Comparison of ENCODE assay signal across 14 mouse cellular contexts in the genomic region with DNA sequence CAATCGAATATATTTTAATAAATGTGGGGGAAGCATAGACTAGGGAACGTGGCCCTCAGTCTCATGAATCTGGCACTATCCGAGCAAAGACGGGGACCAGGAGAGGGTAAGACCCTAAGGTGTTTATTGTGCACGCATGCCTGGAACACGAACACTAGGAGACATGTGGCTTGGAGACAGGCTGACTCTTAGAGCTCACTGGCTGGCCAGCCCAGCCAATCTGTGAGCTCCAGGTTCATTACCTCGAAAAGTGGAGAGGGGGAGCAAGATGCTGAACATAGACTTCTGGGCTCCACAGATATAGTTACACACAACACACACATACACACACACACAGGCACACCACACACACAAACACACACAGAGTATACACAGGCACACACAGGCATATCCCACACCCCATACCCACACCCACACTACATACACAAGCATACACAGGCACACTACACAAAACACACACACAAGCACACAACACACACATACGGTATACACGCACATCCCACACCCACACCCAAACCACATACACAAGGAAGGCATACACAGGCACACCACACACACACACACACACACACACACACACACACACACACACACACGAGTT. TPM values are rescaled to one million over a fixed set of nuclear protein-coding genes. Genes with fewer than 3 reads are reported as not detected.
DNase-seq lines count a peak whose midpoint lies in the region; ATAC-seq lines count a peak whose summit lies in the region.
"Had no signal": no experiment of that assay in that cellular context is flagged by ENCODE, and none has a peak within 500 bp of the region (broad histone marks: within the 10 kb centered on the region; RNA-seq: fewer than 3 reads in every experiment).

No protein-coding gene starts in this region.

- H3K27ac ChIP-seq in forebrain, embryonic 15.5 days (replicated peaks), result 0 out of 2 replicates have a peak overlapping the region, but pooled peaks have one; percentile 5
- no peak overlapping the region for H3K27ac ChIP-seq in forebrain, embryonic 16.5 days (ENCODE audit: low read length)
- H3K27ac ChIP-seq in hindbrain, embryonic 15.5 days (replicated peaks), result peak overlapping the region; percentile 30; the same call in 1 of the 2 replicates
- H3K27ac ChIP-seq in hindbrain, embryonic 11.5 days (ENCODE audit: low read depth, low read length), result no peak overlapping the region
- peak overlapping the region; percentile 76 for H3K27ac ChIP-seq in limb, embryonic 12.5 days
- H3K27ac ChIP-seq: limb, embryonic 15.5 days had no signal

- WGBS in forebrain, embryonic 15.5 days, result 84% methylated on average over 10 of the region's 10 CpGs
- 83% methylated on average over 10 of the region's 10 CpGs for WGBS in forebrain, embryonic 16.5 days
- WGBS in hindbrain, embryonic 15.5 days, result 78% methylated on average over 10 of the region's 10 CpGs
- 88% methylated on average over 10 of the region's 10 CpGs for WGBS in hindbrain, embryonic 11.5 days
- WGBS in limb, embryonic 12.5 days, result 58% methylated on average over 10 of the region's 10 CpGs

- no peaks in the 10 kb centered on the region for H3K9me3 ChIP-seq in forebrain, embryonic 15.5 days
- H3K9me3 ChIP-seq in forebrain, embryonic 16.5 days (ENCODE audit: control insufficient read depth, low read length), result no peaks in the 10 kb centered on the region
- H3K9me3 ChIP-seq in hindbrain, embryonic 15.5 days, result no peaks in the 10 kb centered on the region
- H3K9me3 ChIP-seq in hindbrain, embryonic 11.5 days (ENCODE audit: control insufficient read depth, low read length), result no peaks in the 10 kb centered on the region
- H3K9me3 ChIP-seq in limb, embryonic 12.5 days, result no peaks in the 10 kb centered on the region
- H3K9me3 ChIP-seq: limb, embryonic 15.5 days had no signal

- no peak overlapping the region for H3K4me3 ChIP-seq in forebrain, embryonic 15.5 days
- H3K4me3 ChIP-seq in forebrain, embryonic 16.5 days (replicated peaks; ENCODE audit: low read length), result no peak overlapping the region
- H3K4me3 ChIP-seq in hindbrain, embryonic 15.5 days, result no peak overlapping the region
- H3K4me3 ChIP-seq in hindbrain, embryonic 11.5 days (ENCODE audit: low read depth, low read length), result no peak overlapping the region
- H3K4me3 ChIP-seq in limb, embryonic 12.5 days (replicated peaks), result no peak overlapping the region
- H3K4me3 ChIP-seq: erythroblast, embryonic 14.5 days; limb, embryonic 15.5 days had no signal

- no peak for DNase-seq in hindbrain, embryonic 11.5 days (ENCODE audit: low spot score)
- DNase-seq in cerebellum, postnatal 25 days, result peak; percentile 32 to 38
- DNase-seq in lung, postnatal 36 days, result no peak
- DNase-seq: adrenal gland, adult 2 months; kidney, adult 2 months; lung, postnatal 10 days; thymus, postnatal 14 days had no signal

- ATAC-seq in forebrain, embryonic 15.5 days (replicated peaks), result no peak
- no peak for ATAC-seq in forebrain, embryonic 16.5 days
- ATAC-seq in hindbrain, embryonic 15.5 days (ENCODE audit: low FRiP score, low read depth), result peak; percentile 68; the same call in 1 of the 2 replicates
- ATAC-seq in hindbrain, embryonic 11.5 days (ENCODE audit: low FRiP score), result no peak
- ATAC-seq in limb, embryonic 12.5 days (ENCODE audit: insufficient number of reproducible peaks, insufficient read depth, low FRiP score, low TSS enrichment, low read depth), result peak; percentile 86
- ATAC-seq in activated CD4-positive, CD25-positive, alpha-beta regulatory T cell, adult 4 months, result no peak

- H3K4me1 ChIP-seq in forebrain, embryonic 15.5 days, result 0 out of 2 replicates have a peak, but pooled peaks cover 11% of the 10 kb centered on the region
- 0 out of 2 replicates have a peak, but pooled peaks cover 4% of the 10 kb centered on the region for H3K4me1 ChIP-seq in forebrain, embryonic 16.5 days (replicated peaks; ENCODE audit: control insufficient read depth, insufficient read depth, low read length)
- peaks cover 17% of the 10 kb centered on the region for H3K4me1 ChIP-seq in hindbrain, embryonic 15.5 days (replicated peaks)
- no peaks in the 10 kb centered on the region for H3K4me1 ChIP-seq in hindbrain, embryonic 11.5 days (replicated peaks; ENCODE audit: control insufficient read depth, insufficient read depth, low read length)
- H3K4me1 ChIP-seq in limb, embryonic 12.5 days (replicated peaks), result peaks cover 10% of the 10 kb centered on the region

- no peak overlapping the region for H3K4me2 ChIP-seq in forebrain, embryonic 15.5 days (replicated peaks)
- H3K4me2 ChIP-seq in forebrain, embryonic 16.5 days (ENCODE audit: low read length), result no peak overlapping the region
- no peak overlapping the region for H3K4me2 ChIP-seq in hindbrain, embryonic 15.5 days
- no peak overlapping the region for H3K4me2 ChIP-seq in hindbrain, embryonic 11.5 days (replicated peaks; ENCODE audit: low read depth, low read length)
- H3K4me2 ChIP-seq in limb, embryonic 12.5 days, result peak overlapping the region; percentile 13; the same call in 1 of the 2 replicates
- H3K4me2 ChIP-seq: limb, embryonic 15.5 days had no signal

- H3K9ac ChIP-seq in forebrain, embryonic 15.5 days (replicated peaks), result no peak overlapping the region
- no peak overlapping the region for H3K9ac ChIP-seq in forebrain, embryonic 16.5 days (replicated peaks; ENCODE audit: low read depth, low read length)
- H3K9ac ChIP-seq in hindbrain, embryonic 15.5 days, result no peak overlapping the region
- no peak overlapping the region for H3K9ac ChIP-seq in hindbrain, embryonic 11.5 days (ENCODE audit: low read depth, low read length)
- H3K9ac ChIP-seq in limb, embryonic 12.5 days (replicated peaks), result no peak overlapping the region
- H3K9ac ChIP-seq: limb, embryonic 15.5 days had no signal

- H3K36me3 ChIP-seq in forebrain, embryonic 15.5 days, result no peaks in the 10 kb centered on the region
- no peaks in the 10 kb centered on the region for H3K36me3 ChIP-seq in forebrain, embryonic 16.5 days (ENCODE audit: control insufficient read depth, insufficient read depth)
- no peaks in the 10 kb centered on the region for H3K36me3 ChIP-seq in hindbrain, embryonic 15.5 days
- H3K36me3 ChIP-seq in hindbrain, embryonic 11.5 days (ENCODE audit: control insufficient read depth, insufficient read depth, low read length), result 0 out of 2 replicates have a peak, but pooled peaks cover 2% of the 10 kb centered on the region
- H3K36me3 ChIP-seq in limb, embryonic 12.5 days, result peaks cover 13% of the 10 kb centered on the region
- H3K36me3 ChIP-seq: limb, embryonic 15.5 days had no signal

- H3K27me3 ChIP-seq in forebrain, embryonic 15.5 days, result no peaks in the 10 kb centered on the region
- no peaks in the 10 kb centered on the region for H3K27me3 ChIP-seq in forebrain, embryonic 16.5 days (replicated peaks; ENCODE audit: control insufficient read depth, insufficient read depth, low read length)
- H3K27me3 ChIP-seq in hindbrain, embryonic 15.5 days, result no peaks in the 10 kb centered on the region
- H3K27me3 ChIP-seq in hindbrain, embryonic 11.5 days (ENCODE audit: control insufficient read depth, insufficient read depth, low read length), result no peaks in the 10 kb centered on the region
- no peaks in the 10 kb centered on the region for H3K27me3 ChIP-seq in limb, embryonic 12.5 days
- H3K27me3 ChIP-seq: limb, embryonic 15.5 days had no signal

RNA-seq across cellular contexts. Expression of a gene that starts 52.0 kb away (rescaled TPM):
- 35.0 and 40.0 TPM in 2 replicates for polyA plus RNA-seq in forebrain, embryonic 15.5 days (2015; fragmentation: Nextera tagmentation; extraction: Ambion mirVana)
- 40.4 and 41.5 TPM in 2 replicates for polyA plus RNA-seq in forebrain, embryonic 16.5 days (2015; fragmentation: Nextera tagmentation; extraction: Ambion mirVana)
- 35.1 and 37.7 TPM in 2 replicates for polyA plus RNA-seq in hindbrain, embryonic 15.5 days (2015; fragmentation: Nextera tagmentation; extraction: Ambion mirVana)
- 32.9 and 41.5 TPM in 2 replicates for polyA plus RNA-seq in hindbrain, embryonic 11.5 days (2014; fragmentation: Nextera tagmentation; extraction: Ambion mirVana)
- polyA plus RNA-seq in limb, embryonic 12.5 days (2016; fragmentation: Nextera tagmentation; extraction: Ambion mirVana), result 28.7 and 39.6 TPM in 2 replicates
- polyA plus RNA-seq in activated CD4-positive, CD25-positive, alpha-beta regulatory T cell, adult 4 months (2017; shearing (Covaris generic)), result 1 to 10 TPM; 5.1 to 6.3 TPM
- polyA plus RNA-seq: erythroblast, embryonic 14.5 days had no signal

Comparison
In these comparisons a context has a peak if more than half of its experiments do, and no peak if none do; other contexts are left out.
1. ATAC-seq: peak in hindbrain, embryonic 15.5 days (single experiment) and limb, embryonic 12.5 days (single experiment); none in forebrain, embryonic 15.5 days (single experiment), forebrain, embryonic 16.5 days (single experiment), hindbrain, embryonic 11.5 days (single experiment) and activated CD4-positive, CD25-positive, alpha-beta regulatory T cell, adult 4 months (single experiment).
2. H3K27ac ChIP-seq: peak in forebrain, embryonic 15.5 days (single experiment), hindbrain, embryonic 15.5 days (single experiment) and limb, embryonic 12.5 days (single experiment); none in forebrain, embryonic 16.5 days (single experiment) and hindbrain, embryonic 11.5 days (single experiment).
3. DNase-seq: peak in cerebellum, postnatal 25 days (2 of 2); none in hindbrain, embryonic 11.5 days (single experiment) and lung, postnatal 36 days (single experiment).